Mouse (Mus musculus) mouse embryonic stem cell (cell line): ENCODE data around the gene Klk1b1.
"Not testable (repeated sequence)": the region's sequence is repeated elsewhere in the genome, so short reads cannot be mapped to it uniquely, and the experiment has no call there.

Experiments
- in situ Hi-C, 2 experiments: fragments of 300-500 bp; cut with MboI; formaldehyde crosslinking; loops; 1 replicate in 1 of 2; 3 replicates in 1 of 2; pipeline ENCODE4 v1.14.3; 2019 to 2020; ENCODE audit warnings: low sequenced_read_pairs in 2 of 2, low pct_unique_long_range_greater_than_20kb in 1 of 2, mixed read lengths in 1 of 2; ENCODE audit not compliant: unreplicated experiment in 1 of 2

Gene Klk1b1

GRCm38 (mm10) chr7:43975761-43976160 is 9.2 kb downstream of the Klk1b1 start, which contains the start of gene Klk1b9:
Klk1b9 (plus strand) TSS chr7:43976061.
- in situ Hi-C loops: not testable (repeated sequence)

DNA sequence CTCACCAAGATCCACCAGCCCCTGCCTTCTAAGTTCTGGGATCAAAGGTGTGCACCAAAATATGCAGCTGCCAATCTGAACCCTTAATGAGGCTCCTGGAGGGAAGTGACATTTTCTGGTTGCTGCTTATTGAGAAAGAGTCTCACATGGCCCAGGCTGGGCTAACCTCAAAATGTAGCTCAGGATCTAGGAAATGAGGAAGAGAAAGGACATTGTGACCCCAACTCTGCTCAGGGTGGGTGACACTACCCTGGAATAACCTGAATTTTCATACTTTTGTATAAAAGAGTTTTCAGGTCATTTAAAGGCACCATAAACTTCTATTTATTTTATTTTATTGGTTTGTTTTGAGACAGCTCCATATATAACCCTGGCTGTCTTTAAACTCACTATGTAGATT is 19.1 kb downstream of the Klk1b1 start:
- in situ Hi-C loops: no loop called here

GRCm38 (mm10) chr7:43994821-43995220 is 28.3 kb downstream of the Klk1b1 start:
- in situ Hi-C loops: not testable (repeated sequence)

- in situ Hi-C loops: not testable (repeated sequence)
Observed at GRCm38 (mm10) chr7:43995577-43995976, 29.0 kb downstream of the Klk1b1 start, which contains the start of gene Klk1b11. Klk1b11 (plus strand) TSS chr7:43995877.

DNA sequence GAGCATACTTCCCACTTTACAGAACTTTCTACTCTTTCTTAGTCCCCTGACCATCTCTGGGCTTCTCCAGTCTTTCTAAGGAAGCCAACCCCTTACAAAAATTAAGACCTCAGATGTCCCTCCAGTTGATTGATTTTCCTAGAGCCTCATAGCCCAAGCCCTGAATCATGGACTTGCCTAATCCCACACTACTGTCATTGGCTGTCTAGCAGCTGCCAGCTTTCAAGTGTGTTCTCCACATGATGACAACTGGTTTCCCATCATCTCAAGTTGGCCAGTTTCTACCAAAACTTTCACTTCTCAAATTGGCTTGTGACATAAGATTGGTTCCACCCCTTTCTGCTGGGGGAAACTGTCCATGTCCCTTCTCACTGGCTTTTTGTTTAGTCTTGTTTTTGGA is 38.3 kb downstream of the Klk1b1 start:
- in situ Hi-C loops: no loop called here

DNA sequence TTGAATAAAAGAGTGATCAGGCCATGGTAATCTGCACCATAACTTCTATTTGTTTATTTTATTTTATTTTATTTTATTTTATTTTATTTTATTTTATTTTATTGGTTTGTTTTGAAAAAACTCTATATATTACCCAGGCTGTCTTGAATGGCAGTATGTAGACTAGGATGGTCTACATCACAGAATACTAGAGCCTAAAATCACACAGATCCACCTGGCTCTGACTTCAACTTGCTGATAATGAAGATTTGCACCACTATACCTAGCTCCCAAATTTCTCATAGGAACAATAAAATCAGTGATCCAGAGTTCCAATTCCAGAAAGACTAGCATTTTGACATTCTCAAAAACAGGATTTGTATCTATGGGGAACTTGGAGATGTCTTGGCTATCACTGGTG is 45.3 kb downstream of the Klk1b1 start, which contains the start of gene Klk1b26:
Gene Klk1b26, plus strand, starts transcription at position 301 of the 400 bp plus-strand sequence.
- in situ Hi-C loops: not testable (repeated sequence)

DNA sequence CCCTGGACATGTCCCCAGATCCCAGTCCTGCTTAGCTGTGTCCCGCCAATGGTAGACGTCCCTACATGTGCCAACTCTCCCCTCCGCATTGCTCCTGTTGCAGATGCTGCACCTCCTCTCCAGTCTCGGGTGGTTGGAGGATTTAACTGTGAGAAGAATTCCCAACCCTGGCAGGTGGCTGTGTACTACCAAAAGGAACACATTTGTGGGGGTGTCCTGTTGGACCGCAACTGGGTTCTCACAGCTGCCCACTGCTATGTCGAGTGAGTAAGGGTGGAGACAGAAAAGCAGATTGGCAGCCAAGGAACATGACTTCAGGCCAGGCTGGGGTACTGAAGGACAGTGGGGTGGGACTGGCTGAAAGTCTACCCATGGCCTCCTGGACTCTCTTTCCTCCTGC is 48.1 kb downstream of the Klk1b1 start:
- in situ Hi-C loops: not testable (repeated sequence)

- in situ Hi-C loops: no loop called here
Observed at GRCm38 (mm10) chr7:44015071-44015470, 48.5 kb downstream of the Klk1b1 start.
